Mouse (Mus musculus): ENCODE measurements around the gene Gm45799. TPM values are rescaled to one million over a fixed set of nuclear protein-coding genes. Genes with fewer than 3 reads are reported as not detected.

Gm45799 gene
- total and polyA plus RNA-seq, 3 experiments, result 0.78 to 188 (median 2.0) TPM

- Histone ChIP-seq H3K4me3 (no peak overlapping the region), H3K27me3 (ENCODE audit: control insufficient read depth, insufficient read depth, low read length) (no peaks in the 10 kb centered on the region), H3K9ac (ENCODE audit: low read depth, low read length) (no peak overlapping the region), H3K36me3 (ENCODE audit: control insufficient read depth, insufficient read depth, low read length) (peaks cover 1% of the 10 kb centered on the region), H3K27ac (no peak overlapping the region), H3K79me2 (replicated peaks; ENCODE audit: control insufficient read depth, insufficient read depth, low read length) (no peaks in the 10 kb centered on the region; the same call in 1 of the 2 replicates), H3K4me1 (ENCODE audit: control insufficient read depth, insufficient read depth, low read length) (peaks cover 6% of the 10 kb centered on the region)
- WGBS, result 94% methylated on average over 11 of the region's 11 CpGs
- peak in 1 of 2 experiments; percentile 14 for DNase-seq
- intact Hi-C loops (cut with DNase I), result loop anchor here (10.0 kb wide), 1 partner anchor 179 kb away; the partner anchor contains the start of gene Smpd1
- no peak for TF ChIP-seq CTCF (IDR thresholded peaks at IDR 0.05)
- TF ChIP-seq EP300 (IDR thresholded peaks at IDR 0.05; ENCODE audit: insufficient read depth, low read depth, low read length), result no peak
- no peak for TF ChIP-seq POLR2A (IDR thresholded peaks at IDR 0.05; ENCODE audit: insufficient read depth, low read depth, low read length)
Observed at GRCm38 (mm10) chr7:105733836-105734235, 93.5 kb downstream of the Gm45799 start.

Other genes with a start within 250 kb of the Gm45799 start
- gene Fam160a2, start 240.5 kb upstream of the Gm45799 start, total RNA-seq (2021), result 10 to 100 TPM; 16.0 to 16.3 TPM
- gene Fam160a2, start 240.5 kb upstream of the Gm45799 start, polyA plus RNA-seq (2012; rRNA removed), result 25.4 and 48.2 TPM in 2 replicates
- not detected for gene Cnga4, start 236.0 kb upstream of the Gm45799 start, total RNA-seq (2021)
- gene Cnga4, start 236.0 kb upstream of the Gm45799 start, polyA plus RNA-seq (2012; rRNA removed), result 0.09 and 0.14 TPM in 2 replicates
- gene Cckbr, start 214.8 kb upstream of the Gm45799 start, total RNA-seq (2021), result not detected
- not detected in 2 replicates for gene Cckbr, start 214.8 kb upstream of the Gm45799 start, polyA plus RNA-seq (2012; rRNA removed)
- 10 to 100 TPM; 17.5 to 24.0 TPM for gene Cavin3, start 158.3 kb upstream of the Gm45799 start, total RNA-seq (2021)
- gene Cavin3, start 158.3 kb upstream of the Gm45799 start, polyA plus RNA-seq (2012; rRNA removed), result 18.0 and 21.0 TPM in 2 replicates
- gene Smpd1, start 86.2 kb upstream of the Gm45799 start, total RNA-seq (2021), result 100 to 1,000 TPM; 154 to 186 TPM
- gene Smpd1, start 86.2 kb upstream of the Gm45799 start, polyA plus RNA-seq (2012; rRNA removed), result 190 and 211 TPM in 2 replicates
- 100 to 1,000 TPM; 123 to 147 TPM for gene Apbb1, start 58.9 kb upstream of the Gm45799 start, total RNA-seq (2021)
- 259 and 333 TPM in 2 replicates for gene Apbb1, start 58.9 kb upstream of the Gm45799 start, polyA plus RNA-seq (2012; rRNA removed)
- gene Hpx, start 40.4 kb upstream of the Gm45799 start, total RNA-seq (2021), result under 1 TPM in 1 of 2 experiments, not detected in 1; 0.16 TPM
- 0.33 and 1.9 TPM in 2 replicates for gene Hpx, start 40.4 kb upstream of the Gm45799 start, polyA plus RNA-seq (2012; rRNA removed)
- 10 to 100 TPM; 20.5 to 23.0 TPM for gene Trim3, start 7.0 kb upstream of the Gm45799 start, total RNA-seq (2021)
- gene Trim3, start 7.0 kb upstream of the Gm45799 start, polyA plus RNA-seq (2012; rRNA removed), result 39.8 and 41.1 TPM in 2 replicates
- gene Timm10b, start 496 bp upstream of the Gm45799 start, total RNA-seq (2021), result 10 to 100 TPM; 70.8 to 78.5 TPM
- gene Timm10b, start 496 bp upstream of the Gm45799 start, polyA plus RNA-seq (2012; rRNA removed), result 83.6 and 92.9 TPM in 2 replicates
- gene Arfip2, start 136 bp upstream of the Gm45799 start, total RNA-seq (2021), result 10 to 100 TPM; 13.6 TPM
- gene Arfip2, start 136 bp upstream of the Gm45799 start, polyA plus RNA-seq (2012; rRNA removed), result 30.4 and 40.1 TPM in 2 replicates
- under 1 TPM; 0.14 to 0.29 TPM for gene Dnhd1, start 10.3 kb downstream of the Gm45799 start, total RNA-seq (2021)
- 1.1 and 1.3 TPM in 2 replicates for gene Dnhd1, start 10.3 kb downstream of the Gm45799 start, polyA plus RNA-seq (2012; rRNA removed)
- gene Ilk, start 96.0 kb downstream of the Gm45799 start, total RNA-seq (2021), result 10 to 100 TPM; 81.4 to 84.4 TPM
- gene Ilk, start 96.0 kb downstream of the Gm45799 start, polyA plus RNA-seq (2012; rRNA removed), result 127 and 168 TPM in 2 replicates
- 10 to 100 TPM in 1 of 2 experiments, 1 to 10 TPM in 1; 9.2 to 10.8 TPM for gene Rrp8, start 96.8 kb downstream of the Gm45799 start, total RNA-seq (2021)
- gene Rrp8, start 96.8 kb downstream of the Gm45799 start, polyA plus RNA-seq (2012; rRNA removed), result 4.4 and 8.0 TPM in 2 replicates
- gene Taf10, start 103.8 kb downstream of the Gm45799 start, total RNA-seq (2021), result 100 to 1,000 TPM; 110 to 115 TPM
- gene Taf10, start 103.8 kb downstream of the Gm45799 start, polyA plus RNA-seq (2012; rRNA removed), result 158 and 176 TPM in 2 replicates
- gene Tpp1, start 111.7 kb downstream of the Gm45799 start, total RNA-seq (2021), result 10 to 100 TPM; 42.1 to 50.3 TPM
- gene Tpp1, start 111.7 kb downstream of the Gm45799 start, polyA plus RNA-seq (2012; rRNA removed), result 66.1 and 90.0 TPM in 2 replicates
- gene Dchs1, start 147.1 kb downstream of the Gm45799 start, total RNA-seq (2021), result 1 to 10 TPM; 7.2 to 8.5 TPM
- gene Dchs1, start 147.1 kb downstream of the Gm45799 start, polyA plus RNA-seq (2012; rRNA removed), result 8.0 and 11.0 TPM in 2 replicates
- 100 to 1,000 TPM in 1 of 2 experiments, 10 to 100 TPM in 1; 93.1 to 133 TPM for gene Mrpl17, start 170.5 kb downstream of the Gm45799 start, total RNA-seq (2021)
- gene Mrpl17, start 170.5 kb downstream of the Gm45799 start, polyA plus RNA-seq (2012; rRNA removed), result 139 and 144 TPM in 2 replicates

Measured in heart, adult 2 months (tissue).